Comparison of ENCODE assay signal across 33 mouse cellular contexts in the genomic region with DNA sequence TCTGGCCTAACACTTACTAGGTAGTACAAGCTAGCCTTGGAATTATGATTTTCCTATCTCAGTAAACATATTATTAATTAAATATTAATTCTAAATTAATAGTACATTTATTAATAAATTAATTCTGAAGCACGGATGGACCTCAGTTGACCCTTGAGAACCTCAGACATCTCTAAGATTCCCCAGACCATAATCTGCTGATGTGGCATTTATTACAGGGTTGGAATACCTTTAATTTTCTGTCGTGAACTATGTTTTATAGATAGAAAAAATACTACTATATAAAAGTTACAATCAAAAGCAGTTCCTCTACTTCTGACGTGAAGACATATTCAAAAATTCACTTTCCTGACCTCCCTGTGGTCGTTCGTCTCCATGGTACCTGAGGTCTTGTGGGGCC.
"Had no signal": no experiment of that assay in that cellular context is flagged by ENCODE, and none has a peak within 500 bp of the region (broad histone marks: within the 10 kb centered on the region; RNA-seq: fewer than 3 reads in every experiment).

No protein-coding gene starts in this region.

- ATAC-seq: hindbrain, embryonic 16.5 days; hindbrain, postnatal 0 days; inflammation-experienced regulatory T-cells, adult 6 months; intestine, embryonic 15.5 days; intestine, embryonic 16.5 days; intestine, postnatal 0 days had no signal

- H3K27me3 ChIP-seq: heart, embryonic 12.5 days; heart, embryonic 13.5 days; heart, embryonic 15.5 days; hindbrain, embryonic 12.5 days; hindbrain, embryonic 15.5 days; intestine, embryonic 15.5 days; kidney, embryonic 15.5 days had no signal

- H3K27ac ChIP-seq: heart, embryonic 13.5 days; heart, embryonic 15.5 days; hindbrain, embryonic 10.5 days; hindbrain, embryonic 12.5 days; hindbrain, embryonic 14.5 days; hindbrain, embryonic 15.5 days; hindbrain, postnatal 0 days; intestine, embryonic 15.5 days; kidney, embryonic 15.5 days; kidney, postnatal 0 days; layer of hippocampus, adult 2 months; left cerebral cortex, adult 2 months had no signal

- H3K4me1 ChIP-seq: heart, embryonic 12.5 days; intestine, embryonic 15.5 days had no signal

- H3K9ac ChIP-seq: heart, embryonic 12.5 days; heart, embryonic 13.5 days; heart, embryonic 15.5 days; hindbrain, embryonic 12.5 days; hindbrain, embryonic 14.5 days; hindbrain, embryonic 15.5 days; intestine, embryonic 15.5 days; kidney, embryonic 15.5 days had no signal

- H3K4me3 ChIP-seq: heart, embryonic 12.5 days; heart, embryonic 13.5 days; heart, embryonic 15.5 days; hindbrain, embryonic 10.5 days; hindbrain, embryonic 12.5 days; hindbrain, embryonic 15.5 days; intestine, embryonic 15.5 days; kidney, embryonic 15.5 days; layer of hippocampus, adult 2 months; left cerebral cortex, adult 2 months had no signal

- H3K36me3 ChIP-seq: heart, embryonic 12.5 days; heart, embryonic 13.5 days; heart, embryonic 15.5 days; hindbrain, embryonic 10.5 days; hindbrain, embryonic 12.5 days; hindbrain, embryonic 15.5 days; intestine, embryonic 15.5 days; kidney, embryonic 15.5 days had no signal

- H3K9me3 ChIP-seq: heart, embryonic 13.5 days; heart, embryonic 15.5 days; hindbrain, embryonic 12.5 days; hindbrain, embryonic 15.5 days; intestine, embryonic 15.5 days; kidney, embryonic 15.5 days had no signal

- H3K4me2 ChIP-seq: heart, embryonic 12.5 days; heart, embryonic 13.5 days; heart, embryonic 15.5 days; hindbrain, embryonic 12.5 days; hindbrain, embryonic 14.5 days; hindbrain, embryonic 15.5 days; intestine, embryonic 15.5 days; kidney, embryonic 15.5 days had no signal

- DNase-seq: heart, postnatal 10 days; heart, postnatal 14 days; heart, postnatal 36 days; heart, postnatal 4 days; kidney, adult 11 months; kidney, adult 18-20 months; kidney, adult 2 months; kidney, adult 8-10 months; kidney, adult 9 months; kidney, postnatal 10 days; kidney, postnatal 14 days; kidney, postnatal 25 days; kidney, postnatal 36 days; kidney, postnatal 4 days; layer of hippocampus, adult 9-11 months; layer of hippocampus, postnatal 36 days had no signal
